Mouse (Mus musculus) thymus, adult 2 months (tissue): ENCODE results near the gene S100pbp.

Source experiments
- CTCF ChIP-seq: fragments of 200-500 bp; IDR thresholded peaks from 2 replicates; pipeline ENCODE4 v1.5.1; 2012; ENCODE audit warnings: mild to moderate bottlenecking, control low read depth, low read length, moderate library complexity, borderline replicate concordance; ENCODE audit not compliant: control insufficient read depth, poor library complexity, insufficient read depth; ENCODE audit errors: extremely low read depth
- POLR2A ChIP-seq: fragments of 200-500 bp; IDR thresholded peaks from 2 replicates; pipeline ENCODE4 v1.6.1; 2012; ENCODE audit warnings: mild to moderate bottlenecking, low read length, control low read depth, moderate library complexity; ENCODE audit not compliant: control insufficient read depth, poor library complexity, insufficient read depth; ENCODE audit errors: extremely low read depth

- TF ChIP-seq CTCF (no peak), POLR2A (no peak)
Measured at GRCm38 (mm10) chr4:129158549-129158948, 31.0 kb downstream of the S100pbp start.
